Mouse (Mus musculus) cerebellum, adult 11-12 months (tissue): ENCODE data around the gene Kiss1.
"Not testable (repeated sequence)": the region's sequence is repeated elsewhere in the genome, so short reads cannot be mapped to it uniquely, and the experiment has no call there.

Experiments used
- DNase-seq: peaks from one replicate; pipeline ENCODE4 v3.0.0; 2022

The Kiss1 gene

GRCm38 (mm10) chr1:133323333-133323732 lies 1.7 kb downstream of the Kiss1 start:
- no peak for DNase-seq

- DNase-seq = no peak
Measured at GRCm38 (mm10) chr1:133325951-133326350, 4.3 kb downstream of the Kiss1 start.

- no peak for DNase-seq
Measured at GRCm38 (mm10) chr1:133327094-133327493, 5.4 kb downstream of the Kiss1 start.

GRCm38 (mm10) chr1:133328299-133328795 lies 6.7 kb downstream of the Kiss1 start:
- DNase-seq = no peak

- DNase-seq = no peak
Measured at GRCm38 (mm10) chr1:133328896-133329637, 7.4 kb downstream of the Kiss1 start.

GRCm38 (mm10) chr1:133329638-133329964 lies 7.9 kb downstream of the Kiss1 start:
- no peak for DNase-seq

GRCm38 (mm10) chr1:133331142-133331541 lies 9.5 kb downstream of the Kiss1 start:
- no peak for DNase-seq

- no peak for DNase-seq
Measured at GRCm38 (mm10) chr1:133332656-133333430, 11.2 kb downstream of the Kiss1 start.

- no peak for DNase-seq
Measured at GRCm38 (mm10) chr1:133333937-133334336, 12.3 kb downstream of the Kiss1 start.

GRCm38 (mm10) chr1:133340403-133340802 lies 18.7 kb downstream of the Kiss1 start:
- DNase-seq = not testable (repeated sequence)

GRCm38 (mm10) chr1:133344357-133344756 lies 22.7 kb downstream of the Kiss1 start:
- DNase-seq = no peak

GRCm38 (mm10) chr1:133346531-133346930 lies 24.9 kb downstream of the Kiss1 start:
- no peak for DNase-seq

- DNase-seq = no peak
Measured at GRCm38 (mm10) chr1:133347226-133347625, 25.6 kb downstream of the Kiss1 start.

- DNase-seq = no peak
Measured at GRCm38 (mm10) chr1:133347693-133348520, 26.2 kb downstream of the Kiss1 start.

GRCm38 (mm10) chr1:133350210-133350609 lies 28.5 kb downstream of the Kiss1 start, which contains the start of gene Ren1:
Gene Ren1, plus strand, starts transcription at chr1:133350510.
- DNase-seq = no peak

GRCm38 (mm10) chr1:133351762-133352161 lies 30.1 kb downstream of the Kiss1 start:
- no peak for DNase-seq

- peak; percentile 65 for DNase-seq
Measured at GRCm38 (mm10) chr1:133353371-133353809, 31.7 kb downstream of the Kiss1 start.

- no peak for DNase-seq
Measured at GRCm38 (mm10) chr1:133355469-133355868, 33.8 kb downstream of the Kiss1 start.

GRCm38 (mm10) chr1:133355912-133356311 lies 34.2 kb downstream of the Kiss1 start:
- no peak for DNase-seq

- no peak for DNase-seq
Measured at GRCm38 (mm10) chr1:133356330-133356729, 34.7 kb downstream of the Kiss1 start.

GRCm38 (mm10) chr1:133361006-133361405 lies 39.3 kb downstream of the Kiss1 start:
- no peak for DNase-seq

GRCm38 (mm10) chr1:133362103-133362502 lies 40.4 kb downstream of the Kiss1 start:
- DNase-seq = no peak
